Mouse (Mus musculus): ENCODE data around the gene Gdf10.

Gdf10 gene

GRCm38 (mm10) chr14:33939117-33939516 is 15.7 kb downstream of the Gdf10 start:
- DNase-seq (ENCODE audit: extremely low spot score), result peak; percentile 80

DNA sequence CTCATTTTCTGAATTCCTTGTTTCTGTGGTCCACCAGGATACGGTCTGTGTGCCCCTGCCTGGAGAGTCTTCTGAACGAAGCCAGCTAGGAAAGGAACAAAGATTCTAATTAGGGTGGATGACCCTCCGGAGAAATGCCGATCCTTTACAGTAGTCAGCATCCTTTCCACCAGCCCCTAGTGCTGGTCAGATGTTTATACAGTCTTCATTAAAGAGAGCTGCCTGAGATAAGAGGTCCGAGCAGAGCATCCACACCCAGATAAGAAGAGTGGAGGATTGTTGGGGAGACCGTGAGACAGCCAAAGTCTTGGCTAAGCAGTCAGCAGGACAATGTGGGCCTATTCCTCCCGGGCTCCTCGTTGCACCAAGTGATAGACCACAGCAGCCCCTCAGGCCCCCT is 17.4 kb downstream of the Gdf10 start, which contains the start of gene Gdf2:
Gene Gdf2, plus strand, starts transcription at position 301 of the 400 bp plus-strand sequence.
- no peak for DNase-seq (ENCODE audit: extremely low spot score)

GRCm38 (mm10) chr14:33942222-33942621 is 18.8 kb downstream of the Gdf10 start:
- no peak for DNase-seq (ENCODE audit: extremely low spot score)

GRCm38 (mm10) chr14:33946125-33946524 is 22.7 kb downstream of the Gdf10 start:
- DNase-seq (ENCODE audit: extremely low spot score), result no peak

DNA sequence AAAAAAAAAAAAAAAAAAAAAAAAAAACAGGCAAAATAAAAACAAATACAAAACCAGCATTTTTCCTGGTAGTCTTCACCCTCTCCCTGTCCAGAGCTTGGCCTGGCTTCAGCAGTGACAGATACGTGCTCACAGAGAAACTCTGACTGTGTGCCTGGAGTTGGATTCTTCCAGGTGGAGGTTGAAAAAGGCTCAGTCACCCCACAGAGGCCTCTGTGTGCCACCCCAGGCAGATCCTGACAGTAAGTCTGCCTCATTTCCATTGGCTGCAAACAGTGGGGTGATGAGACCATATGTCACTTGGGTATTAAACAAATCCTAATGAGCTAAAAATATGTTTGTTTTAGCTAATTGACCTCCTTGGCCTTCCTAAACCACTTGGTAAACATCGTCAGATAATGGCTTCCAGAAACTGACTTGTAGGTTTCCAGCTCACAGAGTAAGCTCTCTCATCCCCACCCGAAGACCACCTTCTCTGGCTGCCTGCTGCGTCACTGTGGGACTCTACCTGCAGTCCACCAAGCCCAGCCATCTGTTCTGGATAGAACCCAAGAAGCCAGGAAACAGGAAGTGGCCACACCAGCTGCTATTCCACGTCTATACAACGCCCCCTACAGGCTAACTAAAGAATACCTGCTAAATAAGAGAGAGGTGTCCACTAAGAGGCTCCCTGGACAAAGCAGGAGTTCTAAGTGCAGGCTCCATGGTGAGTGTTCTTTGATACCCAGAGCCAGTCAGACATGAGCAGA is 29.0 kb downstream of the Gdf10 start:
- no peak for DNase-seq (ENCODE audit: extremely low spot score)

DNA sequence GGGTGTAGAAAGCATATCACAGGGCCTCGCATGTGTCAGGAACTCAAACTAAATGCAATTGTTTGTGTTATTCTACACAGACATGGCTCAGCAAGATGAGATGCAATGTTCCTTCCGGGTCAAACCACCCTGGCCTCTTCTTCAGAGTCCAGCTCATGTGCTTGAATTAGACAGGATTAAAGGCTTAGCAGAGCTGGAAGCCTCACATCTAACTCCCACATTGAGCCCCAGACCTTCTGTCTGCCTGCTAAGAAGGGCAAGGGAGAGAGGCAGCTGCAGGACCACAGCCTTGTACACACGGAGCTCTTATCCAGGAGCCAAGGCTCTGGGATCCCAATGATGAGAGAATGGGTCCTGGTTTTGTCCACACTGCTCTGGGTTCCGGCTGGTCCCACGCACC is 30.4 kb downstream of the Gdf10 start, which contains the start of gene Rbp3:
Gene Rbp3, plus strand, starts transcription at position 243 of the 400 bp plus-strand sequence.
- no peak for DNase-seq (ENCODE audit: extremely low spot score)

DNA sequence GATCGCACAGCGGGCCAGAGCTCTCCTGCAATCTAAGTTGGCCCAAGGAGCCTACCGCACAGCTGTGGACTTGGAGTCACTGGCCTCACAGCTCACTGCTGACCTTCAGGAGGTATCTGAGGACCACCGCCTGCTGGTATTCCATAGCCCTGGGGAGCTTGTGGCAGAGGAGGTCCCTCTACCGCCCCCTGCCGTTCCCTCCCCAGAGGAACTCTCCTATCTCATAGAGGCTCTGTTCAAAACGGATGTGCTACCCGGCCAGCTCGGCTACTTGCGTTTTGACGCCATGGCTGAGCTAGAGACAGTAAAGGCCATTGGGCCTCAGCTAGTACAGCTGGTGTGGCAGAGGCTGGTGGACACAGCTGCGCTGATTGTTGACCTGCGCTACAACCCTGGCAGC is 32.7 kb downstream of the Gdf10 start:
- DNase-seq (ENCODE audit: extremely low spot score), result no peak

- no peak for DNase-seq (ENCODE audit: extremely low spot score)
Measured at GRCm38 (mm10) chr14:33958186-33958585, 34.8 kb downstream of the Gdf10 start.

DNA sequence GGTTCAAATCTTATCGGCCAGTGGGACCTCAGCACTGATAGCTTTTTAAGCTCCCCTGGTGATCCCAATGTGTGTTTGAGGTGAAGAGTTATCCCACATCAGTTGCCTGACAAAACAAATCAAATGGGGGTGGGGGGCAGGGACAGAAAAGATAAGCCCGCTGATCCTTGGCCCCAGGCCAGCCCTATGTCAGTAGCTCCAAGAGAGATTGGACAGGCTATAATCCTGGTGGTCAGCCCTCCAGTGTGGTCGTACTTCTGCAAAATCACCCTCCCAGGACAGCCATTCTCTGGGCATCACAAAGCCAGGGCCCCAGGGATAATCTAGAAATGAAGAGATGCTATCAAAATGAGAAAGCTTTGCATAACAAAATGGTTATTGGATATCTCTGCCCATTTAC is 35.5 kb downstream of the Gdf10 start:
- no peak for DNase-seq (ENCODE audit: extremely low spot score)

DNA sequence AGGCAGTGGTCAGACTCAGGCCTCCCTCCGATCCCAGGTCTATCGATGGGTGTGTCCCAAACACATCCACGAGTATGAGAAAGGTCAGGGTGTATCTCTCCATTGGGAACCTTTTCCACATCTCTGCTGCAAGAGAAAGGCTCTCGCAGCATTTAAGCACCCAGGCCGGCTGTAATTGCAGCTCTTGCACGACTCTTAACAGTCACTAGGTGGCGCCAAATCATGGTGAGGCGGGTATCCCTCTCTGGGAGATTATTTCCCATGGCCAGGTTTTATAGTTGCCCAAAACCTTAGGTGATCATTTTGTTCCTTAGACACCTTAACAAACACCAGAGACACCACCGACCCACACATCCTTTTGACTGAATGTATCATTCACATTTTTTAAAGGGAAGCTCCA is 36.0 kb downstream of the Gdf10 start:
- DNase-seq (ENCODE audit: extremely low spot score), result peak; percentile 45

- no peak for DNase-seq (ENCODE audit: extremely low spot score)
Measured at GRCm38 (mm10) chr14:33965675-33966074, 42.3 kb downstream of the Gdf10 start.

DNA sequence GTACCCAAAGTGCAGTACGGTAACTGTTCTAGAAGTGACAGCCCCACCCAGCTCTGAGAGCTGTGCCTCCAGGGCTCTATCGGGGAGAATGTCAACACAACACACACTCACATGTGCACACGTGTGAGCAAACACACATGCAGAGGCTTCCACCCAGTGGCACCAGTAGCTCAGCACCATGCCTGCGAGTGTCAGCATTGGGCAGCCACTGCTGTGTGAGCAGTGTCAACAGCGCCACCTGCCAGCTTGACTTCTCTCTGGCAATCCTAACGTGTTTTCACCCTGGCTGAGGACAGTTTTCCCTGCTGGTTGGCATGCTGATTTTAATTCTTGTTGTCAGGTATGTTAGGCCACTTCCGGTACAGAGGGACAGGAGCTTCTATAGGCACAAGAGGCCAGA is 49.3 kb downstream of the Gdf10 start:
- peak; percentile 24 for DNase-seq (ENCODE audit: extremely low spot score)

GRCm38 (mm10) chr14:33974752-33975151 is 51.4 kb downstream of the Gdf10 start:
- DNase-seq (ENCODE audit: extremely low spot score), result no peak

DNA sequence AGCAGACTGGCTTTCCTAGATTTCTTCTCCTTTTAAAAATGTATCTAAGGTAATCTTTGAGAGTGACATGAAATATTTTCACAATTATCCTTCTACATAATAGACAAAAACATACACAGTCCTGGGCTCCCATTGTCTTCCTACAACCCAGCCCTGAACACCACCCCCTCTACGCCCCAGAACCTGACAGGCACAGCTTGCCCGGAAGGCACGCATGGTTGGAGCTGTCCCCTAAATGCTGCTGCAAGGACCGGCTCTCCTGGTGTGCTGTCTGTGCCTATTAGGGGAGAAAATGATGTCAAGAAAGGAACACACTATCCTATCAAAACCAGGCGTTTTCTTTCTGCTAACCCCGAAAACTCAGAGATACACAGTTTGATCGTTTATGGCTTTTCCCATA is 54.4 kb downstream of the Gdf10 start:
- no peak for DNase-seq (ENCODE audit: extremely low spot score)

DNA sequence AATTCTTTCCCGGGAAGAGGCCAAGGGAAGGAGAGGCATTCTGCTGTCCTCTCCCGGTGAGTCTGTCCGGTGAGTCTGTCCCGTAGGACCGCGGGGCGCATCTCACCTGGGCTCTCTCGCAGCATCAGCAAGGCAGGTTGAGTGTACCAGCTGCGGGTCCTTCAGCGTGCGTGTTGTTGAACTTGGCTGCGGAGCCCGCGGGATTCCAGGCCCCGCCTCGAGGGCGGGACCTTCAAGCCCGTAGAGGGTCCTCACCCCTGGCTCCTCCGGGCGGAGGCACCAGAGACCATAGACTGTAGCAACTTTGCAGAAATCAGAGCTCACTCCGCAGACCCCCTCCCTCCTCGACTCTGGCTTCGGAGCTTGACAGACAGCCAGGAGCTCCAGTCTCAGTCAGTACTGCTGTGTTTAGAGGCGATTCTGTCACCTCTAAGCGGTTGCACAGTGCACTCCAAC is 55.2 kb downstream of the Gdf10 start, which contains the start of gene Zfp488:
Gene Zfp488, minus strand, starts transcription at position 161 of the 456 bp plus-strand sequence.
- DNase-seq (ENCODE audit: extremely low spot score), result peak; percentile 39

All from embryo, embryonic 9.5 days (tissue).